Mouse (Mus musculus) liver, embryonic 16.5 days (tissue): ENCODE results near the gene Phtf1. TPM values are rescaled to one million over a fixed set of nuclear protein-coding genes. Genes with fewer than 3 reads are reported as not detected.

Experiments
- ATAC-seq: fragments of 200-750 bp; cut with Nextera tagmentation; 2 replicates; pipeline ENCODE4 v1.8.0; 2017; ENCODE audit warnings: low read depth, mild to moderate bottlenecking, moderate number of reproducible peaks, moderate library complexity
- H3K27ac ChIP-seq: fragments of 300-500 bp; sonication (generic); 2 replicates; pipeline ENCODE4 v1.5.1; 2014; ENCODE audit warnings: mild to moderate bottlenecking, low read length
- H3K27me3 ChIP-seq: fragments of 300-500 bp; sonication (generic); 2 replicates; pipeline ENCODE4 v1.6.1; 2014; ENCODE audit warnings: low read depth, low read length, mixed read lengths; ENCODE audit not compliant: control insufficient read depth, insufficient read depth
- H3K36me3 ChIP-seq: fragments of 300-500 bp; sonication (generic); 2 replicates; pipeline ENCODE4 v1.6.1; 2014; ENCODE audit warnings: mild to moderate bottlenecking; ENCODE audit not compliant: control insufficient read depth, insufficient read depth
- H3K4me1 ChIP-seq: fragments of 300-500 bp; sonication (generic); 2 replicates; pipeline ENCODE4 v1.6.1; 2014; ENCODE audit warnings: low read depth, low read length, mixed read lengths; ENCODE audit not compliant: control insufficient read depth
- H3K4me2 ChIP-seq: fragments of 300-500 bp; sonication (generic); 2 replicates; pipeline ENCODE4 v1.6.1; 2014; ENCODE audit warnings: low read depth, low read length, mixed read lengths
- H3K4me3 ChIP-seq: fragments of 300-500 bp; sonication (generic); 2 replicates; pipeline ENCODE4 v1.5.1; 2014; ENCODE audit warnings: low read depth, mild to moderate bottlenecking, low read length
- H3K9ac ChIP-seq: fragments of 300-500 bp; sonication (generic); 2 replicates; pipeline ENCODE4 v1.6.1; 2014; ENCODE audit warnings: low read depth, low read length
- H3K9me3 ChIP-seq: fragments of 300-500 bp; sonication (generic); replicated peaks from 2 replicates; pipeline ENCODE4 v1.6.1; 2016; ENCODE audit warnings: low read length; ENCODE audit not compliant: control insufficient read depth
- WGBS: fragments of 180-500 bp; shearing (Covaris S2); extraction: QIAGEN DNeasy Blood & Tissue Kit; methylation state at CpG from one replicate; pipeline ENCODE4 v1.1.7; 2014; ENCODE audit not compliant: insufficient replicate concordance; 5-methylcytosine and 5-hydroxymethylcytosine counted together
- polyA plus RNA-seq: library from polyadenylated mRNA; unstranded; fragments of >200 nt; fragmentation: Nextera tagmentation; extraction: Ambion mirVana; gene quantifications from 2 replicates; pipeline ENCODE4 v1.2.1, GENCODE M21; 2015

Gene Phtf1
- polyA plus RNA-seq, 1 experiment from 2014 or later = 3.4 TPM

GRCm38 (mm10) chr3:104009924-104010662 lies 42.2 kb downstream of the Phtf1 start:
- no peak overlapping the region for H3K4me2 ChIP-seq
- H3K4me3 ChIP-seq = no peak overlapping the region
- H3K9me3 ChIP-seq = no peaks in the 10 kb centered on the region
- WGBS = 63% methylated on average over 5 of the region's 5 CpGs
- no peaks in the 10 kb centered on the region for H3K27me3 ChIP-seq
- no peaks in the 10 kb centered on the region for H3K4me1 ChIP-seq
- H3K27ac ChIP-seq = no peak overlapping the region
- no peak for ATAC-seq
- H3K36me3 ChIP-seq = no peaks in the 10 kb centered on the region; the same call in 1 of the 2 replicates
- no peak overlapping the region for H3K9ac ChIP-seq

- Histone ChIP-seq H3K9ac (no peak overlapping the region), H3K27ac (no peak overlapping the region), H3K4me2 (no peak overlapping the region), H3K4me3 (no peak overlapping the region), H3K9me3 (no peaks in the 10 kb centered on the region), H3K4me1 (no peaks in the 10 kb centered on the region), H3K36me3 (no peaks in the 10 kb centered on the region; the same call in 1 of the 2 replicates), H3K27me3 (no peaks in the 10 kb centered on the region)
- ATAC-seq = no peak
- WGBS = 42% methylated on average over 2 of the region's 2 CpGs
Observed at GRCm38 (mm10) chr3:104011972-104012371, 44.1 kb downstream of the Phtf1 start.

DNA sequence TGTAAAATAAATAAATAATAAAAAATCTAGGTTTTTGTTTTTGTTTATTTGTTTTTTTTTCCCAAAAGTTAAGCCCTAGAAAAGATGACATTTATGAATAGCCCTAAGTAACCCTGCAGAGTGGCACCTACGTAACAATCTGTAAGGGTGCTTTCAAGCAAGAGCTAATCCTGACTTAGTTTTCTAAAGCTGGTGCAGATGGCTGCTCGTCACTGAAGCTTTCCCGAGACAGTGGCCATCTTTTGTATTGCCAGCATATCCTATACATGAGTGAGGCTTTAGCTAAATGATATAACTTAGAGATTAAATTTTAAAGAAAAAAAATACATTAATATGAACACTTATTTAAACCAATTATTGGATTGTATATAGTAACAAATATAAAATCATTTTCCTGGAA lies 50.0 kb downstream of the Phtf1 start:
- H3K4me1 ChIP-seq = no peaks in the 10 kb centered on the region
- no peaks in the 10 kb centered on the region for H3K9me3 ChIP-seq
- no peak overlapping the region for H3K27ac ChIP-seq
- H3K4me2 ChIP-seq = no peak overlapping the region
- H3K27me3 ChIP-seq = no peaks in the 10 kb centered on the region
- H3K4me3 ChIP-seq = no peak overlapping the region
- 73% methylated on average over 3 of the region's 3 CpGs for WGBS
- no peak for ATAC-seq
- no peaks in the 10 kb centered on the region; the same call in 1 of the 2 replicates for H3K36me3 ChIP-seq
- H3K9ac ChIP-seq = no peak overlapping the region

- 45% methylated on average over 4 of the region's 4 CpGs for WGBS
- Histone ChIP-seq H3K4me3 (no peak overlapping the region), H3K9ac (no peak overlapping the region)
Observed at GRCm38 (mm10) chr3:104019453-104019852, 51.5 kb downstream of the Phtf1 start.

DNA sequence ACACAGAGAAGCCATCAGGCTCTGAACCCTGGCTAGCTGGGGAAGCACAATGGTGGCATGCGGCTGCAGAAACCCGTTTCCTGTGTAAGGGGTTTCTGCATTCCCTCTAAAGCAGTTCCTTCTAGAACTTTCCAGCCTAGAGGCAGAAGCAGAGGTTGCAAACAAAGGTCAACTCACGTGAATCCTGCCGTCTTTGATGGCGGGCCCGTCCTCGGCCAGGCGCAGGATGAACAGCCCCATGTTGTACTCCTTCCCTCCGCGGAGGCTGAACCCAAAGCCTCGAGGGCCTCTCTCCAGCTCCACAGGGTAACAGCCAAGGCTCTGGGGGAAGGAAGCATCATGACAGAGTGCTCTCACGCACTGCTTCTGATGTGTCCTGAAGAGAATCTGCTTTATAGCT lies 52.2 kb downstream of the Phtf1 start:
- no peak for ATAC-seq
- Histone ChIP-seq H3K27ac (no peak overlapping the region), H3K9me3 (no peaks in the 10 kb centered on the region), H3K4me2 (no peak overlapping the region), H3K9ac (no peak overlapping the region), H3K27me3 (no peaks in the 10 kb centered on the region), H3K36me3 (no peaks in the 10 kb centered on the region), H3K4me3 (no peak overlapping the region), H3K4me1 (no peaks in the 10 kb centered on the region)
- 81% methylated on average over 12 of the region's 12 CpGs for WGBS

More at GRCm38 (mm10) chr3:104019453-104019852, 51.5 kb downstream of the Phtf1 start:
- Histone ChIP-seq H3K4me1 (no peaks in the 10 kb centered on the region), H3K27me3 (no peaks in the 10 kb centered on the region), H3K27ac (no peak overlapping the region), H3K9me3 (no peaks in the 10 kb centered on the region), H3K4me2 (no peak overlapping the region), H3K36me3 (no peaks in the 10 kb centered on the region; the same call in 1 of the 2 replicates)
- no peak for ATAC-seq

- ATAC-seq = no peak
- Histone ChIP-seq H3K4me2 (no peak overlapping the region), H3K4me3 (no peak overlapping the region), H3K36me3 (no peaks in the 10 kb centered on the region), H3K27ac (no peak overlapping the region), H3K9me3 (no peaks in the 10 kb centered on the region), H3K27me3 (no peaks in the 10 kb centered on the region), H3K4me1 (no peaks in the 10 kb centered on the region), H3K9ac (no peak overlapping the region)
- 62% methylated on average over 3 of the region's 3 CpGs for WGBS
Observed at GRCm38 (mm10) chr3:104026938-104027337, 59.0 kb downstream of the Phtf1 start.

DNA sequence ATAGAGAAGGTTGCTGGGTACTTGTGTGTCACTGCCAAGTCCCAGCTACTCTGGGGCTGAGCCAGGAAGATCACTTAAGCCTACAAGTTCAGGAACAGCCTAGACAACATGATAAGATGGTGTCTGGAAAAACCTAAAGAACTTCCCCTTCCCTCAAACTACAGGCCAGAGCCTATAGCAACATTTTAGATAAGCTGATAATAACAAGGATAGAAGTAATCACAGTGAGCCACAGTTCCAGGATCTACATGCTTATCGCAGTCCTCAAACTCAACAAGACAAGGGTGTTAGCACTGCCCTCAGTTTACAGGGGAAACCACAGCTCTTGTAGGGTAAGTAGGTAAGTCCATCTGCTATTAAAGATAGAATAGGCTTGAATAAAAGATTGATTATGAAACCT lies 64.2 kb downstream of the Phtf1 start:
- H3K4me3 ChIP-seq = no peak overlapping the region
- H3K36me3 ChIP-seq = no peaks in the 10 kb centered on the region
- no peaks in the 10 kb centered on the region for H3K9me3 ChIP-seq
- WGBS = 23% methylated on average over 1 of the region's 1 CpGs
- ATAC-seq = 0 out of 2 replicates have a peak, but pooled peaks have one; percentile 35
- H3K27me3 ChIP-seq = no peaks in the 10 kb centered on the region
- H3K4me2 ChIP-seq = no peak overlapping the region
- no peak overlapping the region for H3K27ac ChIP-seq
- H3K4me1 ChIP-seq = no peaks in the 10 kb centered on the region
- H3K9ac ChIP-seq = no peak overlapping the region

DNA sequence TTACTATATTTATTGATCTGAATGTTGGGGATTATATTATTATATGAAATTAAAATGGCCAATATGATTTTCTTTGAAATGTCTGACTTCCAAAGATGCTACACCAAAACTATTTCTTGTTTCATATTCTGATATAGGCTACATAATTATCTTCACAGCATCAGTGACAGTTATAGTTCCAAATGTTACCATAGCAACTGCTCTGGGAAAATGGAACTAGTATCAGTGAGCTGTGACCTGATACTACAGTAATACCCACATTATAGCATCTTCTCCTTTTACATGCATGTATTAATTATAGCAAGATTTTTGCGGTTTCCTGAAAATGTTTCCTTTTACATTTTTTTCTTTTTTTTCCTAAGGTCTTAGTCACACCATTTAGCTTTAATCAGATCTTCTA lies 64.8 kb downstream of the Phtf1 start:
- Histone ChIP-seq H3K27ac (no peak overlapping the region), H3K36me3 (no peaks in the 10 kb centered on the region), H3K4me3 (no peak overlapping the region), H3K27me3 (no peaks in the 10 kb centered on the region), H3K4me2 (no peak overlapping the region), H3K4me1 (no peaks in the 10 kb centered on the region), H3K9ac (no peak overlapping the region), H3K9me3 (no peaks in the 10 kb centered on the region)
- ATAC-seq = no peak
- WGBS = 79% methylated on average over 1 of the region's 1 CpGs

DNA sequence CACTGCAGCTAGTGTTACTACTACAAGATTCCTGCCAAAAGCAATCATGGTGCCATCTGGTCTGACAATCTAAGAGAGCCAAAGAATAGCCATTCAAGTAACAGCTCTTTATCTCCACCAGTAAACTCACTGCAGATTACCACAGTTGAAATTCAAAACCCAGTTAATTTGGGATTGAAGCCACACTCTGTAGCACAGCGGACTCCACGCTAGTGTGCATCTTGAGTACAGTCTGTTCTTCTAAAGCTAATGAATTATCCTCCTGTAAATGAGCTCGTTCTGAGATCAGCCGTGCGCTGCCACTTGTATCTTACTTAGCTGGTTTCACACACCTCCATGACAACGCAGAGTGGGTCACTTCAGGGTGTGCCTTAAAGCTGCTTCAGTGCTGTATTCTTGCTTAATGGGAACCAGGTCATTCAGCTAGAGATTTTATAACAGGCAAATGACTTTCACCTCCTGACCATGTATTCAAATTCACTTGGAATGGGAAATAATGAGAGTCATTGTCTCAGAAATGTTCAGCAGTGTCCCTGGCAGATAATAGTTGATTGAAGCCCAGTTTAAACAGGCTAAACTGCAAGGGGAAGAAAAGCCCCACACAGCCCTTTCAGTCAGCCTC lies 91.2 kb downstream of the Phtf1 start:
- Histone ChIP-seq H3K9ac (no peak overlapping the region), H3K27ac (no peak overlapping the region), H3K9me3 (no peaks in the 10 kb centered on the region), H3K4me1 (no peaks in the 10 kb centered on the region), H3K4me2 (no peak overlapping the region), H3K4me3 (no peak overlapping the region), H3K36me3 (no peaks in the 10 kb centered on the region), H3K27me3 (no peaks in the 10 kb centered on the region)
- WGBS = 74% methylated on average over 6 of the region's 6 CpGs
- ATAC-seq = no peak
